Mouse (Mus musculus) adrenal gland, postnatal 14 days (tissue): Measurements from ENCODE around the gene Gm4187. TPM values are rescaled to one million over a fixed set of nuclear protein-coding genes. Genes with fewer than 3 reads are reported as not detected.
"Not testable (repeated sequence)": the region's sequence is repeated elsewhere in the genome, so short reads cannot be mapped to it uniquely, and the experiment has no call there.

Experiments used
- DNase-seq: peaks from one replicate; pipeline ENCODE4 v3.0.0; 2021; ENCODE audit warnings: mixed read lengths
- long read RNA-seq, 2 experiments: library from polyadenylated mRNA; stranded (forward); transcript quantifications; one replicate each; pipeline ENCODE4 v2.0.0; 2021
- total RNA-seq: library from RNA; stranded (reverse); gene quantifications from 2 replicates; pipeline ENCODE4 v1.2.3, GENCODE M21; 2021

Gm4187 gene
- not detected in 2 replicates for total RNA-seq
- long read RNA-seq, experiment 1, result 0 reads
- long read RNA-seq, experiment 2, result 0 reads

GRCm38 (mm10) chr7:22329617-22330016 lies at the start of gene Gm4187:
Gene Gm4187 (minus strand): TSS chr7:22329717.
- not testable (repeated sequence) for DNase-seq

- DNase-seq, result not testable (repeated sequence)
These were observed 41.4 kb upstream of the Gm4187 start, which contains the start of gene Gm8660 for GRCm38 (mm10) chr7:22370939-22371338. Gene Gm8660 (minus strand): TSS chr7:22371039.

Other genes starting within 250 kb of the Gm4187 start
- not detected in 2 replicates for gene Gm16451, start 211.5 kb downstream of the Gm4187 start, total RNA-seq
- not detected in 2 replicates for gene Gm10666, start 195.0 kb downstream of the Gm4187 start, total RNA-seq
- not detected in 2 replicates for gene Vmn1r142, start 165.7 kb downstream of the Gm4187 start, total RNA-seq
- not detected in 2 replicates for gene Vmn1r143, start 140.3 kb downstream of the Gm4187 start, total RNA-seq
- not detected in 2 replicates for gene Gm8653, start 128.5 kb downstream of the Gm4187 start, total RNA-seq
- not detected in 2 replicates for gene Gm8453, start 100.2 kb downstream of the Gm4187 start, total RNA-seq
- gene Gm8660, start 41.3 kb upstream of the Gm4187 start, total RNA-seq, result not detected in 2 replicates
- gene Vmn1r148, start 83.9 kb upstream of the Gm4187 start, total RNA-seq, result not detected in 2 replicates
- not detected in 2 replicates for gene Vmn1r149, start 108.5 kb upstream of the Gm4187 start, total RNA-seq
- gene Gm10665, start 134.4 kb upstream of the Gm4187 start, total RNA-seq, result not detected in 2 replicates
- gene Vmn1r151, start 170.0 kb upstream of the Gm4187 start, total RNA-seq, result not detected in 2 replicates
- gene Vmn1r152, start 193.2 kb upstream of the Gm4187 start, total RNA-seq, result not detected in 2 replicates
- gene Gm8677, start 205.2 kb upstream of the Gm4187 start, total RNA-seq, result not detected in 2 replicates
- gene Gm4201, start 235.6 kb upstream of the Gm4187 start, total RNA-seq, result not detected in 2 replicates